ENCODE assay signal across 22 mouse cellular contexts in genomic region chr17:68629631-68630426, GRCm38 (mm10).
"Had no signal": no experiment of that assay in that cellular context is flagged by ENCODE, and none has a peak within 500 bp of the region (broad histone marks: within the 10 kb centered on the region; RNA-seq: fewer than 3 reads in every experiment).

No protein-coding gene starts in this region.

- H3K9ac ChIP-seq: liver, embryonic 12.5 days; liver, embryonic 15.5 days; lung, embryonic 15.5 days; midbrain, embryonic 13.5 days; neural tube, embryonic 13.5 days had no signal

- H3K4me1 ChIP-seq: liver, embryonic 12.5 days; liver, embryonic 15.5 days; lung, embryonic 15.5 days; megakaryocyte, embryonic 14.5 days; midbrain, embryonic 10.5 days; midbrain, embryonic 13.5 days; neural tube, embryonic 13.5 days had no signal

- ATAC-seq: liver, embryonic 12.5 days; midbrain, embryonic 13.5 days; midbrain, embryonic 16.5 days had no signal

- H3K9me3 ChIP-seq: liver, embryonic 12.5 days; liver, embryonic 15.5 days; lung, embryonic 15.5 days; midbrain, embryonic 10.5 days; midbrain, embryonic 13.5 days; neural tube, embryonic 13.5 days had no signal

- DNase-seq: kidney, adult 9 months; kidney, postnatal 14 days; kidney, postnatal 4 days; left cerebral cortex, postnatal 4 days; liver; lung, adult 18-20 months; lung, postnatal 10 days; lung, postnatal 36 days; right cerebral cortex, postnatal 4 days; thymus, adult 2 months; thymus, postnatal 14 days; thymus, postnatal 4 days had no signal

- H3K4me3 ChIP-seq: liver, embryonic 12.5 days; liver, embryonic 15.5 days; lung, embryonic 15.5 days; midbrain, embryonic 10.5 days; midbrain, embryonic 13.5 days; myocyte; neural tube, embryonic 13.5 days had no signal

- H3K36me3 ChIP-seq: liver, embryonic 12.5 days; liver, embryonic 15.5 days; lung, embryonic 15.5 days; midbrain, embryonic 10.5 days; midbrain, embryonic 13.5 days; neural tube, embryonic 13.5 days had no signal

- H3K27ac ChIP-seq: liver, embryonic 12.5 days; liver, embryonic 15.5 days; lung, embryonic 15.5 days; midbrain, embryonic 10.5 days; midbrain, embryonic 13.5 days; neural tube, embryonic 13.5 days; stomach, postnatal 0 days had no signal

- H3K4me2 ChIP-seq: liver, embryonic 12.5 days; liver, embryonic 15.5 days; lung, embryonic 15.5 days; midbrain, embryonic 13.5 days; neural tube, embryonic 13.5 days had no signal

- H3K27me3 ChIP-seq: liver, embryonic 12.5 days; liver, embryonic 15.5 days; lung, embryonic 15.5 days; megakaryocyte, embryonic 14.5 days; midbrain, embryonic 13.5 days; neural tube, embryonic 13.5 days had no signal
